ENCODE assay signal across 19 mouse cellular contexts in the genomic region with DNA sequence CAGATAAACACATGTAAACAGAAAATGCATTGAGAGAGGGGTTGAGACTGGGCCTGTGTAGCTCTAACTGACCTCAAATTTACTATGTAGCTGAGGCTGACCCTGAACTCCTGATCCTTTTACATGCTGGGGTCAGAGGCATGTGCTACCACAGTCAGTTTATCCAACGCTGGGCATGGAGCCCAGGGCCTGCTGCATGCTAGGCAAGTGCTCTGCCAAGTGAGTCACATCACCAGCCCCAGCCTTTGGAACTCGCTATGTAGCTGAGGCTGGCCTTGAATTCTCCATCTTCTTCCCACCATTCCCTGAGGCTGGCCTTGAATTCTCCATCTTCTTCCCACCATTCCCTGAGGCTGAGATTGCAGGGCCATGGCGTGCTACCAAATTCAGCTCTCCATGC. TPM values are rescaled to one million over a fixed set of nuclear protein-coding genes. Genes with fewer than 3 reads are reported as not detected.
DNase-seq lines count a peak whose midpoint lies in the region.
"Had no signal": no experiment of that assay in that cellular context is flagged by ENCODE, and none has a peak within 500 bp of the region (broad histone marks: within the 10 kb centered on the region; RNA-seq: fewer than 3 reads in every experiment).

No protein-coding gene starts in this region.

- peak; percentile 54 for DNase-seq in cerebellum, postnatal 14 days
- no peak for DNase-seq in cerebellum, adult 9-10 months
- peak; percentile 18 for DNase-seq in adipocyte (ENCODE audit: low spot score)
- DNase-seq in adrenal gland, postnatal 25 days, result peak; percentile 73
- no peak for DNase-seq in embryo, embryonic 9.5 days (ENCODE audit: extremely low spot score)
- DNase-seq in ovary, postnatal 10 days (ENCODE audit: low spot score), result no peak
- DNase-seq in thymus, adult 18-20 months, result no peak
- DNase-seq: B cell, adult 2 months; cerebellum, adult 9-11 months; gastrocnemius, adult 2 months; heart, adult 2 months; kidney, postnatal 25 days; lung, postnatal 36 days; right cerebral cortex, postnatal 4 days; thymus, adult 2 months; thymus, postnatal 36 days had no signal

RNA-seq across cellular contexts. Expression of gene Olfm2, which starts 35.7 kb away (rescaled TPM):
- total RNA-seq in adrenal gland, postnatal 25 days (2021), result 0.46 and 0.52 TPM in 2 replicates
- total RNA-seq: hematopoietic stem cell, adult 5-6 weeks; megakaryocyte, adult 5-6 weeks; neutrophil, adult 5-6 weeks had no signal

RNA-seq across cellular contexts. Expression of gene Pin1, which starts 58.6 kb away (rescaled TPM):
- total RNA-seq in adrenal gland, postnatal 25 days (2021), result 21.6 and 24.8 TPM in 2 replicates

Comparison
In these comparisons a context has a peak if more than half of its experiments do, and no peak if none do; other contexts are left out.
1. DNase-seq: peak in cerebellum, postnatal 14 days (2 of 2), adipocyte (single experiment) and adrenal gland, postnatal 25 days (single experiment); none in cerebellum, adult 9-10 months (single experiment), embryo, embryonic 9.5 days (single experiment), ovary, postnatal 10 days (single experiment) and thymus, adult 18-20 months (0 of 2).